Mouse (Mus musculus): Measurements from ENCODE around the gene Pdxp.

DNA sequence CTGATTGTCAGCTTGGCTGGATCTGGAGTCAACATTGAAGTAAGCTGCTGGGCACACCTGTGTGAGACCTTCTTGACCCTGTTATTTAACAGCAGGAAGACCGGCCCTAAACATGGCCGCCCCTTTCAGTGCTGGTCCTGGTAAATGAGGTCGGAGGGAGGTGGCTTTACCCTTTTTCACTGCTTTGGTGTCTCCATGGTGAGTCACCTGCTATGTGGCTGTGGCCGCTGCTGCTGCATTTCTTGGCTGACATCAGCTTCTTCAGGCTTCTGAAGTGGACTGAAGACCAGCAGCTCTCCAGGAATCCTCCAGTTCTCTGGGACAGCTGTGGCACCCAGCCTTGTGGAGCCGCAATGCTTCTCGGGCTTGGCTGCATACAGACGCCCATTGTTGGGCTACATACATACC, 44.9 kb upstream of the Pdxp start:
- no peak for TF ChIP-seq CTCF (IDR thresholded peaks at IDR 0.05; ENCODE audit: insufficient read depth, low read length)
- TF ChIP-seq POLR2A (IDR thresholded peaks at IDR 0.05; ENCODE audit: borderline replicate concordance, extremely low read depth, low read depth, low read length) = no peak
